Mouse (Mus musculus): Measurements from ENCODE around the gene Klk6.

The Klk6 gene

GRCm38 (mm10) chr7:43821581-43821980 is 2.7 kb upstream of the Klk6 start:
- DNase-seq (ENCODE audit: low read depth, low spot score): no peak

GRCm38 (mm10) chr7:43826056-43826455 is 1.8 kb downstream of the Klk6 start:
- no peak for DNase-seq (ENCODE audit: low read depth, low spot score)

- no peak for DNase-seq (ENCODE audit: low read depth, low spot score)
Observed at GRCm38 (mm10) chr7:43827706-43828105, 3.4 kb downstream of the Klk6 start.

- no peak for DNase-seq (ENCODE audit: low read depth, low spot score)
Observed at GRCm38 (mm10) chr7:43829006-43829405, 4.7 kb downstream of the Klk6 start.

GRCm38 (mm10) chr7:43841701-43842100 is 17.4 kb downstream of the Klk6 start, which contains the start of gene Klk5:
Gene Klk5 (plus strand): TSS chr7:43841971.
- DNase-seq (ENCODE audit: low read depth, low spot score): no peak

- no peak for DNase-seq (ENCODE audit: low read depth, low spot score)
Observed at GRCm38 (mm10) chr7:43843801-43844200, 19.5 kb downstream of the Klk6 start.

GRCm38 (mm10) chr7:43851616-43852015 is 27.3 kb downstream of the Klk6 start:
- no peak for DNase-seq (ENCODE audit: low read depth, low spot score)

- no peak for DNase-seq (ENCODE audit: low read depth, low spot score)
Observed at GRCm38 (mm10) chr7:43854642-43855380, 30.5 kb downstream of the Klk6 start.

GRCm38 (mm10) chr7:43855709-43856108 is 31.4 kb downstream of the Klk6 start:
- DNase-seq (ENCODE audit: low read depth, low spot score): no peak

- no peak for DNase-seq (ENCODE audit: low read depth, low spot score)
Observed at GRCm38 (mm10) chr7:43856307-43856706, 32.0 kb downstream of the Klk6 start.

- no peak for DNase-seq (ENCODE audit: low read depth, low spot score)
Observed at GRCm38 (mm10) chr7:43857501-43857900, 33.2 kb downstream of the Klk6 start.

- no peak for DNase-seq (ENCODE audit: low read depth, low spot score)
Observed at GRCm38 (mm10) chr7:43860411-43860810, 36.1 kb downstream of the Klk6 start.

GRCm38 (mm10) chr7:43873237-43873636 is 48.9 kb downstream of the Klk6 start:
- DNase-seq (ENCODE audit: low read depth, low spot score): peak; percentile 71

- DNase-seq (ENCODE audit: low read depth, low spot score): no peak
Observed at GRCm38 (mm10) chr7:43873674-43874073, 49.4 kb downstream of the Klk6 start.

- no peak for DNase-seq (ENCODE audit: low read depth, low spot score)
Observed at GRCm38 (mm10) chr7:43874868-43875375, 50.6 kb downstream of the Klk6 start.

- DNase-seq (ENCODE audit: low read depth, low spot score): no peak
Observed at GRCm38 (mm10) chr7:43876444-43876843, 52.1 kb downstream of the Klk6 start.

- no peak for DNase-seq (ENCODE audit: low read depth, low spot score)
Observed at GRCm38 (mm10) chr7:43878281-43878680, 54.0 kb downstream of the Klk6 start.

- no peak for DNase-seq (ENCODE audit: low read depth, low spot score)
Observed at GRCm38 (mm10) chr7:43880912-43881311, 56.6 kb downstream of the Klk6 start, which contains the start of gene Klk4. Gene Klk4 (plus strand): TSS chr7:43881160.
